Mouse (Mus musculus) liver, adult 2 months (tissue): ENCODE results near the gene 4930555G01Rik. TPM values are rescaled to one million over a fixed set of nuclear protein-coding genes. Genes with fewer than 3 reads are reported as not detected.
"Not testable (repeated sequence)": the region's sequence is repeated elsewhere in the genome, so short reads cannot be mapped to it uniquely, and the experiment has no call there.

Experiments used
- DNase-seq: peaks from one replicate; pipeline ENCODE4 v3.0.0-alpha.2; 2011; ENCODE audit warnings: low read depth, low spot score; ENCODE audit errors: extremely low read depth
- H3K27ac ChIP-seq: fragments of 200-500 bp; replicated peaks from 2 replicates; pipeline ENCODE4 v1.5.1; 2012; ENCODE audit warnings: low read depth, mild to moderate bottlenecking, control low read depth, inconsistent platforms, low read length; ENCODE audit not compliant: insufficient read depth
- H3K27me3 ChIP-seq: fragments of 200-500 bp; 2 replicates; pipeline ENCODE4 v1.6.1; 2012; ENCODE audit warnings: mild to moderate bottlenecking, moderate library complexity, low read length, inconsistent platforms; ENCODE audit not compliant: control insufficient read depth, insufficient read depth
- H3K36me3 ChIP-seq: fragments of 200-500 bp; 2 replicates; pipeline ENCODE4 v1.6.1; 2012; ENCODE audit warnings: low read length, inconsistent platforms; ENCODE audit not compliant: control insufficient read depth, insufficient read depth
- H3K4me1 ChIP-seq: fragments of 200-500 bp; 2 replicates; pipeline ENCODE4 v1.6.1; 2011; ENCODE audit warnings: low read length; ENCODE audit not compliant: control insufficient read depth, insufficient read depth
- H3K4me3 ChIP-seq: fragments of 200-500 bp; 2 replicates; pipeline ENCODE4 v1.5.1; 2011; ENCODE audit warnings: low read depth, mild to moderate bottlenecking, control low read depth, low read length, moderate library complexity; ENCODE audit not compliant: insufficient read depth
- H3K79me2 ChIP-seq: fragments of 200-500 bp; 2 replicates; pipeline ENCODE4 v1.6.1; 2012; ENCODE audit warnings: inconsistent platforms, mild to moderate bottlenecking, low read length, moderate library complexity; ENCODE audit not compliant: control insufficient read depth, insufficient read depth
- H3K9ac ChIP-seq: fragments of 200-500 bp; 2 replicates; pipeline ENCODE4 v1.6.1; 2012; ENCODE audit warnings: low read depth, mild to moderate bottlenecking, control low read depth, inconsistent platforms, low read length
- WGBS: fragments of 180-500 bp; shearing (Covaris S2); methylation state at CpG from one replicate; pipeline ENCODE4 v1.1.7; 2018; 5-methylcytosine and 5-hydroxymethylcytosine counted together
- polyA plus RNA-seq: library from polyadenylated mRNA; depleted of rRNA; stranded (reverse); fragments of >200 nt; gene quantifications from 2 replicates; pipeline ENCODE4 v1.2.3, GENCODE M21; 2012; rRNA removed
- total RNA-seq: library from RNA; depleted of rRNA; stranded (reverse); fragments of >200 nt; gene quantifications from 2 replicates; pipeline ENCODE4 v1.2.3, GENCODE M21; 2014; rRNA removed

The 4930555G01Rik gene
- total RNA-seq (not detected in 2 replicates), polyA plus RNA-seq (not detected in 2 replicates)

DNA sequence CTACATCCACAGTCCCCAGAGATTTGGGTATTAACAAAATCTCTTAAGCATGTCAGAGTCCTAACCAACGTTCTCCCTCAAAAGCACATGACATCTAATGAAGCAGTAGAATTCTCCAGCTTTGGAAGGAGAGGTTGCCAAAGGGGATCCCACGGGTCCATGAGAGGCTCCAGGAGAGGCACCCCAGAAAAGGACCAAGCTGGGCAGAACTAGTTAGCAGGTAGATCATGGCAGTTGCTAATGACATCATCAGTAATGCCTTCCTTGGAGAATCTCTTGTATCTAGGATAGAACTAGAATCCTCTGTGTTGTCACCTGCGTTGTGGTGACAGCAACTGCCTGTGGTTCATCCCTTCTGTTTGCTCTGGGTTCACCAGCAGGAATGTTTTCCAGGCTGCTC lies at the start of gene 4930555G01Rik:
Gene 4930555G01Rik, plus strand, starts transcription at position 301 of the 400 bp plus-strand sequence.
- H3K27me3 ChIP-seq, H3K36me3 ChIP-seq, H3K4me1 ChIP-seq, H3K9ac ChIP-seq, DNase-seq, H3K27ac ChIP-seq, H3K79me2 ChIP-seq, H3K4me3 ChIP-seq: not testable (repeated sequence)
- WGBS = no CpG with 5 or more reads among the region's 3 CpGs

DNA sequence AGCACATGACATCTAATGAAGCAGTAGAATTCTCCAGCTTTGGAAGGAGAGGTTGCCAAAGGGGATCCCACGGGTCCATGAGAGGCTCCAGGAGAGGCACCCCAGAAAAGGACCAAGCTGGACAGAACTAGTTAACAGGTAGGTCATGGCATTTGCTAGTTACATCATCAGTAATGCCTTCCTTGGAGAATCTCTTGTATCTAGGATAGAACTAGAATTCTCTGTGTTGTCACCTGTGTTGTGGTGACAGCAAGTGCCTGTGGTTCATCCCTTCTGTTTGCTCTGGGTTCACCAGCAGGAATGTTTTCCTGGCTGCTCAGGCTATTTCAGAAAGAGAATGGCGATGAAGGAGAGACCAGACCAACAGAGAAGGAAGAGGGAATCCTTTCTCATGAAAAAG lies 34.8 kb upstream of the 4930555G01Rik start, which contains the start of gene Gm3298:
Gene Gm3298, plus strand, starts transcription at position 301 of the 400 bp plus-strand sequence.
- not testable (repeated sequence) for H3K4me3 ChIP-seq, DNase-seq, H3K4me1 ChIP-seq, H3K27me3 ChIP-seq, H3K79me2 ChIP-seq, H3K9ac ChIP-seq, H3K27ac ChIP-seq, H3K36me3 ChIP-seq
- 67% methylated on average over 1 of the region's 2 CpGs for WGBS

DNA sequence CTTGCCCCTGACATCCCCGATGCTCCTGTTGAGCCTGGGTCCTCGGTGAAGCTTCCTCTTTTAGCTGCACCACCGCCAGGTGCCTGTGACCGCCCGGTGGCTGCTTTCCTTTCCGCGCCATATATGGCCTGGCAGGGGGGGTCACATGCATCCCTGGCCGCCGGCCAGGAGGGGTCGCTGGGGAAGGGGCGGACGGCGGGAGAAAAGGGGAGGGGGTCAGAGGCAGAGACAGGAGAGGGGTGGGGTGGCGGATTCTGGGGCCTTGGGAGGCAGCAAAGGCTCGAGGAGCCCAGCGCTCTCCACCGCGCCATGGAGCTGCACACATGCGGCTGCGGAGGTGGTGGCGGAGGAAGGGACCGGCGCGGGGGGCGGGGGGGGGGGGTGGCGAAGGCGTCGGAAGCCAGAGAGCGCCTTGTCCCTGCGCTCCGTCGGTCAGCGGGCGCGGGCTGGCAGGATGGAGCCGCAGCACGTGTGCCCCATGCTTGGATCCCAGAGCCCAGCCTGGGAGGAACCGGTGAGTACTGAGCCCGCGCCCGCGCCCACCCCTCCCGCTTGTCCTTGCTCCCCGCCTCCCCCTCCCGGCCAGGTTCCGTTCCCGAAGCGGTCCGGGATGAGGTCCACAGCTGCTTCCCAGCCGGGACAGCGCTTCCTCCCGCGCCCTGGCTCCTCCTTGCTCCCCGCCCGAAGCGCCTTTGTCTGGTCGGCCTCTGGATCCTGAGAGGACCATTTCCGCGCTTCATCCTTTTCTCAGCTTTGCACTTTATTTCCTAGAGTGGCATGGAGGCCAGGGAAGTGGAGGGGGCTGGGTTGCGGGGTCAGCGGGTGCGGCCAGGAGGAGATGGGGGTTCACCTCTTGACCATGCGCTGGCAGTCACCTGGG lies 20.4 kb downstream of the 4930555G01Rik start, which contains the start of gene Gm8281:
Gene Gm8281, plus strand, starts transcription at position 430 of the 880 bp plus-strand sequence.
- not testable (repeated sequence) for H3K27ac ChIP-seq, H3K4me3 ChIP-seq, DNase-seq, H3K4me1 ChIP-seq, H3K36me3 ChIP-seq, H3K27me3 ChIP-seq, H3K9ac ChIP-seq, H3K79me2 ChIP-seq
- 6% methylated on average over 31 of the region's 63 CpGs for WGBS

Other genes starting within 250 kb of the 4930555G01Rik start
- not detected in 2 replicates for gene Gm3269, start 212.5 kb upstream of the 4930555G01Rik start, total RNA-seq
- gene Gm3269, start 212.5 kb upstream of the 4930555G01Rik start, polyA plus RNA-seq = not detected in 2 replicates
- gene Gm3264, start 195.1 kb upstream of the 4930555G01Rik start, total RNA-seq = not detected in 2 replicates
- not detected in 2 replicates for gene Gm3264, start 195.1 kb upstream of the 4930555G01Rik start, polyA plus RNA-seq
- gene Gm3278, start 158.2 kb upstream of the 4930555G01Rik start, total RNA-seq = not detected in 2 replicates
- gene Gm3278, start 158.2 kb upstream of the 4930555G01Rik start, polyA plus RNA-seq = not detected in 2 replicates
- gene Gm8297, start 66.7 kb upstream of the 4930555G01Rik start, total RNA-seq = not detected in 2 replicates
- not detected in 2 replicates for gene Gm8297, start 66.7 kb upstream of the 4930555G01Rik start, polyA plus RNA-seq
- not detected in 2 replicates for gene Gm3298, start 34.7 kb upstream of the 4930555G01Rik start, total RNA-seq
- not detected in 2 replicates for gene Gm3298, start 34.7 kb upstream of the 4930555G01Rik start, polyA plus RNA-seq
- not detected in 2 replicates for gene Gm8281, start 20.4 kb downstream of the 4930555G01Rik start, total RNA-seq
- gene Gm8281, start 20.4 kb downstream of the 4930555G01Rik start, polyA plus RNA-seq = not detected in 2 replicates
- not detected in 2 replicates for gene Gm8279, start 80.9 kb downstream of the 4930555G01Rik start, total RNA-seq
- gene Gm8279, start 80.9 kb downstream of the 4930555G01Rik start, polyA plus RNA-seq = not detected in 2 replicates
- not detected in 2 replicates for gene Gm3317, start 113.9 kb downstream of the 4930555G01Rik start, total RNA-seq
- gene Gm3317, start 113.9 kb downstream of the 4930555G01Rik start, polyA plus RNA-seq = not detected in 2 replicates
- gene Gm8271, start 135.2 kb downstream of the 4930555G01Rik start, total RNA-seq = not detected in 2 replicates
- not detected in 2 replicates for gene Gm8271, start 135.2 kb downstream of the 4930555G01Rik start, polyA plus RNA-seq
- not detected in 2 replicates for gene Gm3526, start 210.0 kb downstream of the 4930555G01Rik start, total RNA-seq
- not detected in 2 replicates for gene Gm3526, start 210.0 kb downstream of the 4930555G01Rik start, polyA plus RNA-seq